Mouse (Mus musculus) myocyte (in vitro differentiated cells): ENCODE measurements around the gene Tgm1.

Source experiments
- E2F4 ChIP-seq: IDR thresholded peaks from one replicate; pipeline ENCODE4 v1.6.1; 2011; ENCODE audit warnings: mild to moderate bottlenecking, control low read depth, moderate library complexity; ENCODE audit not compliant: insufficient read depth
- MAX ChIP-seq: IDR thresholded peaks from one replicate; pipeline ENCODE4 v1.6.1; 2011; ENCODE audit warnings: low read depth, mild to moderate bottlenecking, control low read depth
- POLR2A ChIP-seq: IDR thresholded peaks from one replicate; pipeline ENCODE4 v1.6.1; 2011; ENCODE audit warnings: low read depth, mild to moderate bottlenecking, control low read depth, moderate library complexity; ENCODE audit not compliant: insufficient read length
- SRF ChIP-seq: IDR thresholded peaks from one replicate; pipeline ENCODE4 v1.6.1; 2011; ENCODE audit warnings: low read depth; ENCODE audit not compliant: control insufficient read depth, insufficient read length
- TCF3 ChIP-seq: IDR thresholded peaks from one replicate; pipeline ENCODE4 v1.6.1; 2011; ENCODE audit warnings: low read depth, control low read depth; ENCODE audit not compliant: insufficient read length
- USF1 ChIP-seq: IDR thresholded peaks from one replicate; pipeline ENCODE4 v1.6.1; 2011; ENCODE audit warnings: low read depth, mild to moderate bottlenecking, control low read depth, moderate library complexity

DNA sequence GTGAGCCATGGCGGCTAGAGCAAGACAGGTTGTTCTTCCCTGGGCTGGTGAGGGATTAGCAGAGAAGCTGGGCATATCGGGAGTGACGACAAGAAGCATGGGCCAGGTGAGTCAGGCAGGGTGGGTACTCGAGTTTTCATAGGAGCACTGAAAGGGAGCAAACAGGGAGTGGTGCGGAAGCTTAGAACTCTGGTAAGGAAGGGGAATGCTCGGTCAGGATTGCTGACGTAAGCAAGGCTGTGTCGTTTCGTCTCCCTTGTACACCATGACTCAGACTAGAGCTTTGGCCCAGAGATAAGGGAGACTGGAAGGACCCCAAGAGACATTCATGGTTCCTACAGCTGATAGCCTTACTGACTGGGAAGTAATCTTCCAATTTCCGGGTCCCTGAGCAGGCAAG is 20.2 kb upstream of the Tgm1 start:
- TF ChIP-seq USF1 = no peak
- no peak for TF ChIP-seq E2F4
- TF ChIP-seq POLR2A = no peak
- TF ChIP-seq SRF = no peak
- no peak for TF ChIP-seq MAX
- TF ChIP-seq TCF3 = no peak
